Mouse (Mus musculus) liver, adult 2 months (tissue): ENCODE results near the gene Zfp800.

ENCODE experiments used
- CTCF ChIP-seq: fragments of 200-500 bp; IDR thresholded peaks from 2 replicates; pipeline ENCODE4 v1.5.1; 2011; ENCODE audit warnings: low read depth, low read length, control low read depth
- POLR2A ChIP-seq: fragments of 200-500 bp; IDR thresholded peaks from 2 replicates; pipeline ENCODE4 v1.6.1; 2011; ENCODE audit warnings: low read length, control low read depth; ENCODE audit not compliant: insufficient read depth; ENCODE audit errors: extremely low read depth

- TF ChIP-seq CTCF (no peak), POLR2A (no peak)
Observed at GRCm38 (mm10) chr6:28342863-28343262, 54.9 kb downstream of the Zfp800 start.
